20 mouse cellular contexts compared by ENCODE assay signal in genomic region chr12:92251962-92252361, GRCm38 (mm10).
DNase-seq lines count a peak whose midpoint lies in the region; ATAC-seq lines count a peak whose summit lies in the region.
"Had no signal": no experiment of that assay in that cellular context is flagged by ENCODE, and none has a peak within 500 bp of the region (broad histone marks: within the 10 kb centered on the region; RNA-seq: fewer than 3 reads in every experiment).

No protein-coding gene starts in this region.

- H3K4me3 ChIP-seq in midbrain, embryonic 11.5 days (ENCODE audit: low read depth, low read length) = no peak overlapping the region
- H3K4me3 ChIP-seq in midbrain, embryonic 15.5 days = no peak overlapping the region
- H3K4me3 ChIP-seq in midbrain, embryonic 14.5 days (replicated peaks; ENCODE audit: low read depth, low read length) = no peak overlapping the region
- no peak overlapping the region for H3K4me3 ChIP-seq in midbrain, embryonic 16.5 days (ENCODE audit: low read depth, low read length)
- H3K4me3 ChIP-seq: embryonic facial prominence, embryonic 10.5 days; embryonic facial prominence, embryonic 12.5 days; forebrain, embryonic 13.5 days; forebrain, embryonic 15.5 days had no signal

- H3K4me1 ChIP-seq in midbrain, embryonic 11.5 days (ENCODE audit: control insufficient read depth, insufficient read depth, low read length) = no peaks in the 10 kb centered on the region; the same call in 1 of the 2 replicates
- H3K4me1 ChIP-seq in midbrain, embryonic 15.5 days = no peaks in the 10 kb centered on the region
- H3K4me1 ChIP-seq in midbrain, embryonic 14.5 days (ENCODE audit: control insufficient read depth, insufficient read depth, low read length) = no peaks in the 10 kb centered on the region
- H3K4me1 ChIP-seq in midbrain, embryonic 16.5 days (ENCODE audit: control insufficient read depth, insufficient read depth, low read length) = peaks cover 2% of the 10 kb centered on the region; the same call in 1 of the 2 replicates

- no peaks in the 10 kb centered on the region for H3K27me3 ChIP-seq in midbrain, embryonic 11.5 days (ENCODE audit: control insufficient read depth, insufficient read depth, low read length)
- no peaks in the 10 kb centered on the region for H3K27me3 ChIP-seq in midbrain, embryonic 15.5 days (replicated peaks)
- H3K27me3 ChIP-seq in midbrain, embryonic 14.5 days (ENCODE audit: control insufficient read depth, insufficient read depth, low read length) = no peaks in the 10 kb centered on the region
- H3K27me3 ChIP-seq in midbrain, embryonic 16.5 days (ENCODE audit: control insufficient read depth, insufficient read depth, low read depth, low read length) = no peaks in the 10 kb centered on the region
- H3K27me3 ChIP-seq: embryonic facial prominence, embryonic 12.5 days; forebrain, embryonic 13.5 days; forebrain, embryonic 15.5 days had no signal

- H3K36me3 ChIP-seq in midbrain, embryonic 11.5 days (ENCODE audit: control insufficient read depth, insufficient read depth, low read length) = no peaks in the 10 kb centered on the region
- H3K36me3 ChIP-seq in midbrain, embryonic 15.5 days (replicated peaks) = no peaks in the 10 kb centered on the region
- H3K36me3 ChIP-seq in midbrain, embryonic 14.5 days (ENCODE audit: control insufficient read depth, insufficient read depth, low read length) = no peaks in the 10 kb centered on the region
- no peaks in the 10 kb centered on the region for H3K36me3 ChIP-seq in midbrain, embryonic 16.5 days (ENCODE audit: control insufficient read depth, insufficient read depth, low read length)
- H3K36me3 ChIP-seq: embryonic facial prominence, embryonic 10.5 days; embryonic facial prominence, embryonic 12.5 days; forebrain, embryonic 15.5 days had no signal

- no peak overlapping the region for H3K4me2 ChIP-seq in midbrain, embryonic 11.5 days
- no peak overlapping the region for H3K4me2 ChIP-seq in midbrain, embryonic 15.5 days
- no peak overlapping the region for H3K4me2 ChIP-seq in midbrain, embryonic 14.5 days (ENCODE audit: low read length)
- no peak overlapping the region for H3K4me2 ChIP-seq in midbrain, embryonic 16.5 days (ENCODE audit: low read length)
- H3K4me2 ChIP-seq: embryonic facial prominence, embryonic 12.5 days; forebrain, embryonic 13.5 days; forebrain, embryonic 15.5 days had no signal

- WGBS in midbrain, embryonic 11.5 days = 43% methylated on average over 4 of the region's 4 CpGs
- 35% methylated on average over 4 of the region's 4 CpGs for WGBS in midbrain, embryonic 15.5 days
- WGBS in midbrain, embryonic 14.5 days = 16% methylated on average over 4 of the region's 4 CpGs
- 31% methylated on average over 4 of the region's 4 CpGs for WGBS in midbrain, embryonic 16.5 days

- DNase-seq in lung, postnatal 25 days (ENCODE audit: low spot score) = peak; percentile 1
- no peak for DNase-seq in lung, postnatal 14 days
- DNase-seq in midbrain, embryonic 11.5 days (ENCODE audit: low spot score, missing footprints) = no peak
- DNase-seq in midbrain, embryonic 14.5 days = peak; percentile 47
- no peak for DNase-seq in right cerebral cortex, postnatal 14 days
- DNase-seq: adrenal gland, adult 2 months; adrenal gland, postnatal 10 days; adrenal gland, postnatal 25 days; cerebellum, adult 11-12 months; cerebellum, adult 2 months; cerebellum, adult 9-10 months; cerebellum, postnatal 10 days; cerebellum, postnatal 25 days; forebrain, postnatal 0 days had no signal

- H3K9me3 ChIP-seq in midbrain, embryonic 11.5 days (ENCODE audit: control insufficient read depth, low read length) = no peaks in the 10 kb centered on the region
- H3K9me3 ChIP-seq in midbrain, embryonic 15.5 days = no peaks in the 10 kb centered on the region
- no peaks in the 10 kb centered on the region for H3K9me3 ChIP-seq in midbrain, embryonic 14.5 days (ENCODE audit: control insufficient read depth, low read length)
- no peaks in the 10 kb centered on the region for H3K9me3 ChIP-seq in midbrain, embryonic 16.5 days (replicated peaks; ENCODE audit: control insufficient read depth, low read length, poor library complexity, severe bottlenecking)
- H3K9me3 ChIP-seq: embryonic facial prominence, embryonic 10.5 days; embryonic facial prominence, embryonic 12.5 days; forebrain, embryonic 13.5 days; forebrain, embryonic 15.5 days had no signal

- H3K27ac ChIP-seq in midbrain, embryonic 11.5 days (ENCODE audit: low read depth, low read length) = no peak overlapping the region
- H3K27ac ChIP-seq in midbrain, embryonic 15.5 days = no peak overlapping the region
- H3K27ac ChIP-seq in midbrain, embryonic 14.5 days (replicated peaks; ENCODE audit: low read depth, low read length) = no peak overlapping the region
- H3K27ac ChIP-seq in midbrain, embryonic 16.5 days (ENCODE audit: low read length) = no peak overlapping the region
- H3K27ac ChIP-seq: embryonic facial prominence, embryonic 10.5 days; embryonic facial prominence, embryonic 12.5 days; forebrain, embryonic 13.5 days; forebrain, embryonic 15.5 days had no signal

- ATAC-seq in midbrain, embryonic 11.5 days (ENCODE audit: low FRiP score) = peak; percentile 61
- ATAC-seq in midbrain, embryonic 15.5 days (replicated peaks) = no peak; the same call in 1 of the 2 replicates
- ATAC-seq in midbrain, embryonic 14.5 days (ENCODE audit: low FRiP score, low TSS enrichment) = peak; percentile 50; the same call in 1 of the 2 replicates
- no peak for ATAC-seq in midbrain, embryonic 16.5 days
- ATAC-seq: forebrain, embryonic 13.5 days; forebrain, embryonic 15.5 days; forebrain, postnatal 0 days had no signal

- no peak overlapping the region for H3K9ac ChIP-seq in midbrain, embryonic 11.5 days (ENCODE audit: low read length)
- no peak overlapping the region for H3K9ac ChIP-seq in midbrain, embryonic 15.5 days
- H3K9ac ChIP-seq in midbrain, embryonic 14.5 days (replicated peaks; ENCODE audit: low read length) = no peak overlapping the region
- H3K9ac ChIP-seq in midbrain, embryonic 16.5 days (ENCODE audit: low read depth, low read length) = no peak overlapping the region
- H3K9ac ChIP-seq: embryonic facial prominence, embryonic 12.5 days; forebrain, embryonic 13.5 days; forebrain, embryonic 15.5 days; forebrain, postnatal 0 days had no signal

Comparison
In these comparisons a context has a peak if more than half of its experiments do, and no peak if none do; other contexts are left out.
1. DNase-seq: peak in lung, postnatal 25 days (single experiment) and midbrain, embryonic 14.5 days (single experiment); none in lung, postnatal 14 days (single experiment), midbrain, embryonic 11.5 days (single experiment) and right cerebral cortex, postnatal 14 days (single experiment).
2. ATAC-seq: peak in midbrain, embryonic 11.5 days (single experiment) and midbrain, embryonic 14.5 days (single experiment); none in midbrain, embryonic 15.5 days (single experiment) and midbrain, embryonic 16.5 days (single experiment).